In genomic region chr10:108455204-108455603, GRCm38 (mm10) we compare ENCODE assay signal across 19 mouse cellular contexts.
DNase-seq lines count a peak whose midpoint lies in the region; ATAC-seq and TF ChIP-seq lines count a peak whose summit lies in the region.
"Had no signal": no experiment of that assay in that cellular context is flagged by ENCODE, and none has a peak within 500 bp of the region (broad histone marks: within the 10 kb centered on the region; RNA-seq: fewer than 3 reads in every experiment).

No protein-coding gene starts in this region.

- peaks cover 13% of the 10 kb centered on the region for H3K4me1 ChIP-seq in heart, embryonic 10.5 days
- H3K4me1 ChIP-seq in heart, adult 2 months (ENCODE audit: control insufficient read depth, insufficient read depth, low read length) = no peaks in the 10 kb centered on the region
- H3K4me1 ChIP-seq in kidney, embryonic 15.5 days = peaks cover 15% of the 10 kb centered on the region
- H3K4me1 ChIP-seq in testis, adult 2 months (ENCODE audit: control insufficient read depth, insufficient read depth, low read length) = peaks cover 11% of the 10 kb centered on the region
- H3K4me1 ChIP-seq in lung, adult 2 months (ENCODE audit: control insufficient read depth, insufficient read depth, low read length) = no peaks in the 10 kb centered on the region
- H3K4me1 ChIP-seq: midbrain, embryonic 12.5 days had no signal

- H3K36me3 ChIP-seq in heart, embryonic 10.5 days = no peaks in the 10 kb centered on the region
- no peaks in the 10 kb centered on the region for H3K36me3 ChIP-seq in heart, adult 2 months (ENCODE audit: control insufficient read depth, insufficient read depth, low read length)
- H3K36me3 ChIP-seq in kidney, embryonic 15.5 days = no peaks in the 10 kb centered on the region
- H3K36me3 ChIP-seq in testis, adult 2 months (ENCODE audit: control insufficient read depth, insufficient read depth, low read length) = no peaks in the 10 kb centered on the region
- H3K36me3 ChIP-seq: embryonic facial prominence, embryonic 13.5 days; hindbrain, embryonic 10.5 days; liver, embryonic 15.5 days; midbrain, embryonic 12.5 days had no signal

- TF ChIP-seq EP300 in heart, adult 2 months (IDR thresholded peaks at IDR 0.05; ENCODE audit: insufficient read depth, low read depth, low read length) = no peak

- 46% methylated on average over 10 of the region's 10 CpGs for WGBS in heart, embryonic 10.5 days
- 68% methylated on average over 10 of the region's 10 CpGs for WGBS in heart, adult 2 months
- 72% methylated on average over 10 of the region's 10 CpGs for WGBS in kidney, embryonic 15.5 days
- 79% methylated on average over 10 of the region's 10 CpGs for WGBS in lung, adult 2 months

- TF ChIP-seq CTCF in heart, adult 2 months (IDR thresholded peaks at IDR 0.05) = no peak
- TF ChIP-seq CTCF in testis, adult 2 months (IDR thresholded peaks at IDR 0.05; ENCODE audit: control insufficient read depth, insufficient read depth, insufficient replicate concordance, low read depth, low read length) = no peak
- no peak for TF ChIP-seq CTCF in lung, adult 2 months (IDR thresholded peaks at IDR 0.05; ENCODE audit: insufficient read depth, low read length)

- no peak for DNase-seq in heart, embryonic 10.5 days (ENCODE audit: low spot score)
- no peak for DNase-seq in heart, adult 2 months
- no peak for DNase-seq in kidney, postnatal 10 days
- no peak for DNase-seq in testis, postnatal 14 days (ENCODE audit: low spot score)
- DNase-seq in lung, adult 2 months = no peak
- no peak for DNase-seq in lung, postnatal 4 days
- DNase-seq: adrenal gland, postnatal 36 days; cerebellum, adult 8-10 months; layer of hippocampus, postnatal 36 days; left cerebral cortex, postnatal 4 days; thymus, adult 18-20 months had no signal

- no peak overlapping the region for H3K4me3 ChIP-seq in heart, embryonic 10.5 days
- no peak overlapping the region for H3K4me3 ChIP-seq in heart, adult 2 months
- no peak overlapping the region for H3K4me3 ChIP-seq in kidney, embryonic 15.5 days (replicated peaks)
- H3K4me3 ChIP-seq in testis, adult 2 months (ENCODE audit: control insufficient read depth, low read depth, low read length) = no peak overlapping the region; the same call in 1 of the 2 replicates
- H3K4me3 ChIP-seq in lung, adult 2 months (replicated peaks; ENCODE audit: extremely low read depth, low read depth, low read length) = no peak overlapping the region
- H3K4me3 ChIP-seq: embryonic facial prominence, embryonic 13.5 days; hindbrain, embryonic 10.5 days; liver, embryonic 15.5 days; midbrain, embryonic 12.5 days had no signal

- H3K9ac ChIP-seq in heart, adult 2 months (ENCODE audit: low read depth, low read length) = no peak overlapping the region
- H3K9ac ChIP-seq in kidney, embryonic 15.5 days = no peak overlapping the region
- H3K9ac ChIP-seq: embryonic facial prominence, embryonic 13.5 days; liver, embryonic 15.5 days; midbrain, embryonic 12.5 days had no signal

- H3K9me3 ChIP-seq in heart, embryonic 10.5 days = no peaks in the 10 kb centered on the region
- no peaks in the 10 kb centered on the region for H3K9me3 ChIP-seq in kidney, embryonic 15.5 days (replicated peaks)
- H3K9me3 ChIP-seq: embryonic facial prominence, embryonic 13.5 days; hindbrain, embryonic 10.5 days; liver, embryonic 15.5 days; midbrain, embryonic 12.5 days had no signal

- no peak for ATAC-seq in kidney, embryonic 15.5 days (replicated peaks; ENCODE audit: low FRiP score)
- ATAC-seq: activated CD4-positive, CD25-positive, alpha-beta regulatory T cell, adult 4 months; forebrain, embryonic 16.5 days had no signal

- H3K79me2 ChIP-seq in heart, adult 2 months (replicated peaks; ENCODE audit: control insufficient read depth, insufficient read depth, low read length) = no peaks in the 10 kb centered on the region

- no peak for TF ChIP-seq POLR2A in heart, adult 2 months (IDR thresholded peaks at IDR 0.05; ENCODE audit: insufficient read depth, low read depth, low read length)
- TF ChIP-seq POLR2A in testis, adult 2 months (IDR thresholded peaks at IDR 0.05; ENCODE audit: control insufficient read depth, low read depth, low read length) = no peak
- TF ChIP-seq POLR2A in lung, adult 2 months (IDR thresholded peaks at IDR 0.05; ENCODE audit: borderline replicate concordance, extremely low read depth, low read depth, low read length) = no peak

- no peak overlapping the region for H3K4me2 ChIP-seq in kidney, embryonic 15.5 days
- H3K4me2 ChIP-seq: embryonic facial prominence, embryonic 13.5 days; liver, embryonic 15.5 days; midbrain, embryonic 12.5 days had no signal

- peak overlapping the region; percentile 74 for H3K27ac ChIP-seq in heart, embryonic 10.5 days
- H3K27ac ChIP-seq in heart, adult 2 months = no peak overlapping the region
- peak overlapping the region; percentile 56 for H3K27ac ChIP-seq in kidney, embryonic 15.5 days
- peak overlapping the region; percentile 67 for H3K27ac ChIP-seq in testis, adult 2 months (ENCODE audit: control insufficient read depth, insufficient read depth, low read depth, low read length)
- H3K27ac ChIP-seq: embryonic facial prominence, embryonic 13.5 days; hindbrain, embryonic 10.5 days; liver, embryonic 15.5 days; midbrain, embryonic 12.5 days had no signal

- intact Hi-C loops in heart, adult 2 months (cut with DNase I) = no loop called here

- H3K27me3 ChIP-seq in heart, embryonic 10.5 days (ENCODE audit: insufficient read depth, poor library complexity, severe bottlenecking) = no peaks in the 10 kb centered on the region
- no peaks in the 10 kb centered on the region for H3K27me3 ChIP-seq in heart, adult 2 months (ENCODE audit: control insufficient read depth, insufficient read depth, low read length)
- H3K27me3 ChIP-seq in kidney, embryonic 15.5 days = no peaks in the 10 kb centered on the region
- H3K27me3 ChIP-seq in testis, adult 2 months (ENCODE audit: control insufficient read depth, insufficient read depth, low read length) = no peaks in the 10 kb centered on the region
- H3K27me3 ChIP-seq: embryonic facial prominence, embryonic 13.5 days; liver, embryonic 15.5 days; midbrain, embryonic 12.5 days had no signal
